Mouse (Mus musculus) G1E-ER4 (cell line): Measurements from ENCODE around the gene Slc26a11. TPM values are rescaled to one million over a fixed set of nuclear protein-coding genes. Genes with fewer than 3 reads are reported as not detected.

Experiments used
- GATA1 ChIP-seq: IDR thresholded peaks from one replicate; pipeline ENCODE4 v1.8.0; 2012; ENCODE audit warnings: low read length, inconsistent platforms
- polyA plus RNA-seq: library from polyadenylated mRNA; stranded (reverse); fragments of >175 nt; gene quantifications from 2 replicates; pipeline ENCODE4 v1.2.3, GENCODE M21; 2012

Slc26a11 gene
- 2.4 and 2.7 TPM in 2 replicates for polyA plus RNA-seq

GRCm38 (mm10) chr11:119355443-119356385, at the start of gene Slc26a11, which contains the start of gene Sgsh:
Slc26a11 (plus strand) TSS chr11:119355557.
Sgsh (minus strand) TSS chr11:119355536.
- no peak for TF ChIP-seq GATA1

- TF ChIP-seq GATA1: no peak
Observed at GRCm38 (mm10) chr11:119306762-119307657, 48.3 kb upstream of the Slc26a11 start.

GRCm38 (mm10) chr11:119307658-119307867, 47.8 kb upstream of the Slc26a11 start, which contains the start of gene Card14:
Card14 (plus strand) TSS chr11:119307768.
- TF ChIP-seq GATA1: no peak

GRCm38 (mm10) chr11:119307916-119308315, 47.4 kb upstream of the Slc26a11 start:
- TF ChIP-seq GATA1: no peak

GRCm38 (mm10) chr11:119310621-119311020, 44.7 kb upstream of the Slc26a11 start:
- no peak for TF ChIP-seq GATA1

- TF ChIP-seq GATA1: no peak
Observed at GRCm38 (mm10) chr11:119314252-119314936, 41.0 kb upstream of the Slc26a11 start.

GRCm38 (mm10) chr11:119316720-119317119, 38.6 kb upstream of the Slc26a11 start:
- TF ChIP-seq GATA1: no peak

- TF ChIP-seq GATA1: no peak
Observed at GRCm38 (mm10) chr11:119322521-119322920, 32.8 kb upstream of the Slc26a11 start.

- TF ChIP-seq GATA1: no peak
Observed at GRCm38 (mm10) chr11:119325068-119325467, 30.3 kb upstream of the Slc26a11 start.

GRCm38 (mm10) chr11:119330592-119330991, 24.8 kb upstream of the Slc26a11 start:
- no peak for TF ChIP-seq GATA1

GRCm38 (mm10) chr11:119331970-119332369, 23.4 kb upstream of the Slc26a11 start:
- TF ChIP-seq GATA1: no peak

- TF ChIP-seq GATA1: no peak
Observed at GRCm38 (mm10) chr11:119338271-119339059, 16.9 kb upstream of the Slc26a11 start.

GRCm38 (mm10) chr11:119339179-119339578, 16.2 kb upstream of the Slc26a11 start:
- no peak for TF ChIP-seq GATA1

- no peak for TF ChIP-seq GATA1
Observed at GRCm38 (mm10) chr11:119339637-119340036, 15.7 kb upstream of the Slc26a11 start.

GRCm38 (mm10) chr11:119344178-119344577, 11.2 kb upstream of the Slc26a11 start:
- TF ChIP-seq GATA1: no peak
